Mouse (Mus musculus) liver, postnatal 0 days (tissue): ENCODE measurements at regions not wholly inside any gene's neighbourhood (a gene's known extent, or its start where the extent isn't known, plus 50 kb on each side); places are given as distances from the start of the nearest gene placed in this dataset.

Experiments
- ATAC-seq: fragments of 200-750 bp; cut with Nextera tagmentation; 2 replicates; pipeline ENCODE4 v1.8.0; 2017; ENCODE audit warnings: mild to moderate bottlenecking, moderate library complexity
- DNase-seq: peaks from one replicate; pipeline ENCODE4 v3.0.0-alpha.2; 2016
- H3K27ac ChIP-seq: fragments of 300-500 bp; sonication (generic); 2 replicates; pipeline ENCODE4 v1.5.1; 2014; ENCODE audit warnings: antibody characterized with exemption, moderate library complexity, mild to moderate bottlenecking, low read depth
- H3K27me3 ChIP-seq: fragments of 300-500 bp; sonication (generic); 2 replicates; pipeline ENCODE4 v1.6.1; 2014; ENCODE audit warnings: low read length, control low read depth, mixed read lengths; ENCODE audit not compliant: insufficient read depth
- H3K36me3 ChIP-seq: fragments of 300-500 bp; sonication (generic); replicated peaks from 2 replicates; pipeline ENCODE4 v1.6.1; 2014; ENCODE audit warnings: mild to moderate bottlenecking, control low read depth, low read length, moderate library complexity, mixed read lengths; ENCODE audit not compliant: insufficient read depth
- H3K4me1 ChIP-seq: fragments of 300-500 bp; sonication (generic); 2 replicates; pipeline ENCODE4 v1.6.1; 2014; ENCODE audit warnings: antibody characterized with exemption, mild to moderate bottlenecking, control low read depth; ENCODE audit not compliant: insufficient read depth
- H3K4me2 ChIP-seq: fragments of 300-500 bp; sonication (generic); 2 replicates; pipeline ENCODE4 v1.6.1; 2014; ENCODE audit warnings: low read depth, mild to moderate bottlenecking, low read length, moderate library complexity, mixed read lengths
- H3K4me3 ChIP-seq: fragments of 300-500 bp; sonication (generic); 2 replicates; pipeline ENCODE4 v1.5.1; 2014; ENCODE audit warnings: low read depth, low read length
- H3K9ac ChIP-seq: fragments of 300-500 bp; sonication (generic); replicated peaks from 2 replicates; pipeline ENCODE4 v1.6.1; 2014; ENCODE audit warnings: mild to moderate bottlenecking, moderate library complexity
- H3K9me3 ChIP-seq: fragments of 300-500 bp; sonication (generic); 2 replicates; pipeline ENCODE4 v1.6.1; 2016; ENCODE audit warnings: mild to moderate bottlenecking, control low read depth, low read length, mixed read lengths
- CTCF ChIP-seq: sonication (generic); IDR thresholded peaks from 2 replicates; pipeline ENCODE4 v1.5.1; 2016; ENCODE audit warnings: antibody characterized with exemption, low read depth
- EP300 ChIP-seq: IDR thresholded peaks from 2 replicates; pipeline ENCODE4 v1.6.1; 2016; ENCODE audit warnings: antibody characterized with exemption, low read depth, mild to moderate bottlenecking
- WGBS: fragments of 180-500 bp; shearing (Covaris S2); extraction: QIAGEN DNeasy Blood & Tissue Kit; methylation state at CpG from one replicate; pipeline ENCODE4 v1.1.7; 2014; ENCODE audit not compliant: insufficient replicate concordance; 5-methylcytosine and 5-hydroxymethylcytosine counted together

DNA sequence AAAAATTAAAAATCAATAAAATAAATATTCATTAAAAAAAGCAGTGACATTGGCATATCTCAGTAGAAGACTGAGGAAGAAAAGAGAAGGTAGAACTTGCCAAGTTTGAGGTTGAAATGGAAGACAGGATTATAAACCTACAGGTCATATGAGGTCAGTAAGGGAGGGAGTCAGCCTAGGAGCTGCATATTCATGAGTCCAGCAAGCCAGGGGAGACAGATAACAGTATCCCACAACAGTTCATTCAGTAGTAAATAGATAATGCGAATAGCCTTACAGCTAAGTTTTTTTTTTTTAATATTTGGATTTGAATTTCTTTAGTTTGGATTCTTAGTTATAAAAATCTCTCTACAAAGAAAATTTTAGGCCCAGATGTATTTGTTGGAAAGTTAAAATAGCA, 542.8 kb upstream of the Fam160b2 start:
- no peak overlapping the region for H3K4me2 ChIP-seq
- no peak for ATAC-seq
- no peaks in the 10 kb centered on the region for H3K9me3 ChIP-seq
- no peak overlapping the region for H3K4me3 ChIP-seq
- no peaks in the 10 kb centered on the region for H3K4me1 ChIP-seq
- H3K36me3 ChIP-seq: no peaks in the 10 kb centered on the region
- 73% methylated on average over 1 of the region's 1 CpGs for WGBS
- DNase-seq: no peak
- no peak overlapping the region for H3K27ac ChIP-seq
- TF ChIP-seq EP300: no peak
- no peak for TF ChIP-seq CTCF
- no peaks in the 10 kb centered on the region for H3K27me3 ChIP-seq
- no peak overlapping the region for H3K9ac ChIP-seq

GRCm38 (mm10) chr14:71129771-71130211, 530.2 kb upstream of the Fam160b2 start:
- no peak overlapping the region for H3K27ac ChIP-seq
- H3K9me3 ChIP-seq: no peaks in the 10 kb centered on the region
- H3K4me3 ChIP-seq: no peak overlapping the region
- DNase-seq: no peak
- H3K4me2 ChIP-seq: no peak overlapping the region
- WGBS: 76% methylated on average over 4 of the region's 4 CpGs
- no peaks in the 10 kb centered on the region for H3K4me1 ChIP-seq
- no peak overlapping the region for H3K9ac ChIP-seq
- no peaks in the 10 kb centered on the region for H3K27me3 ChIP-seq
- H3K36me3 ChIP-seq: no peaks in the 10 kb centered on the region
- no peak for ATAC-seq
- no peak for TF ChIP-seq CTCF
- no peak for TF ChIP-seq EP300

DNA sequence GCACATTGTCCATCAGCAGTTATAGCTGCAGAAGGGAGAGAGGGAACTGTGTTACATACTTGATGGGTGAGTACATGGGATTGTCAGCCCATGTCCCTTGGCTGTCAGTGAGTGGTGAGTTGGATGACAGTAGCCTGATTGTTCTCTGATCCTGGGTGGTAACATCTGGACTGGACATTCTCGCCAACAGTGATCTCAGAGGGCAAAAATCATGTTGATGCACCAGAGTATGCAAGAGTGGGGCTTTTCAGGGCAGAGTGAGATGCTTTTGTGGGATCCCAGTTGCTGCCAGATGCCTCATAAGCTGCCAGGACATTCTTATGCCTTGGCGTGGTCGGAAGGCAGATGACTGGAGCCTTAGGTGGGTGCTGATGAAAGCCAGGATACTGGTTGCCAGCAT, 528.9 kb upstream of the Fam160b2 start:
- no peaks in the 10 kb centered on the region for H3K4me1 ChIP-seq
- no peak for DNase-seq
- no peak overlapping the region for H3K4me2 ChIP-seq
- ATAC-seq: no peak
- H3K36me3 ChIP-seq: no peaks in the 10 kb centered on the region
- H3K9ac ChIP-seq: no peak overlapping the region
- no peak overlapping the region for H3K27ac ChIP-seq
- H3K9me3 ChIP-seq: no peaks in the 10 kb centered on the region
- no peak for TF ChIP-seq CTCF
- TF ChIP-seq EP300: no peak
- H3K4me3 ChIP-seq: no peak overlapping the region
- no peaks in the 10 kb centered on the region for H3K27me3 ChIP-seq
- 80% methylated on average over 3 of the region's 3 CpGs for WGBS

- Histone ChIP-seq H3K9ac (no peak overlapping the region), H3K4me3 (no peak overlapping the region), H3K27ac (no peak overlapping the region), H3K36me3 (no peaks in the 10 kb centered on the region), H3K4me1 (no peaks in the 10 kb centered on the region), H3K27me3 (no peaks in the 10 kb centered on the region), H3K4me2 (no peak overlapping the region), H3K9me3 (no peaks in the 10 kb centered on the region)
- 78% methylated on average over 7 of the region's 7 CpGs for WGBS
- ATAC-seq (no peak), DNase-seq (no peak)
- TF ChIP-seq EP300: no peak
- TF ChIP-seq CTCF: no peak
Measured at GRCm38 (mm10) chr14:71118681-71119080, 519.0 kb upstream of the Fam160b2 start.

DNA sequence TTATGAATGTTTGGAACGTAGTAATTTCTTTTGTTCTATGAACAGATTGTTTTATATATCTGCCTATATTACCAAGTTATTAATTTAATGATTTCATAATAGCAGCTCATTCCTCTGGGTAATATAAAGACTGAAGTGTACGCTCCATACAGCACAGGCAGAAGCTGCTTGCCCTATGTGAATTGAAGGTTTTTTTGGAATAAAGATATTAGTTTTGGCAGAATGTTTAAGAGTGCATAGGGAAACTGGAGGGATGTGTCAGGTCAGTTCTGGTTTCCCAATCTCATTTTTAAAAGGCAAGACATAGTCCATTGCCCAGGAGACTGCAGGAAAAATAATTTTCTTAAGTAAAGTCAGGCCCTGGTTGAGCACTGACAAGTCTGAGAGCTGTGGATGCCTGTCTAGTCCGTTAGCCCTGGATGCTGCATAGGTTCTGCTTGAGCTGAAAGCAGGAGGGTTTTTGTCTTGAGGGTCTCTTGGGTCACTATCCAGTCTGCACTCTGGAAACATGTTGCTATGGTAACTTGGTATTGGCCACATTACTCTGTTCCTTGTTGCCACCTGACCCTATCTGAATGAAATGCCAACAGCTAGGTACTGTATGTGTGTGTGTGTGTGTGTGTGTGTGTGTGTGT, 516.3 kb upstream of the Fam160b2 start:
- ATAC-seq (no peak), DNase-seq (no peak)
- Histone ChIP-seq H3K27me3 (no peaks in the 10 kb centered on the region), H3K27ac (no peak overlapping the region), H3K4me1 (no peaks in the 10 kb centered on the region), H3K4me2 (no peak overlapping the region), H3K9ac (no peak overlapping the region), H3K36me3 (no peaks in the 10 kb centered on the region), H3K9me3 (no peaks in the 10 kb centered on the region), H3K4me3 (no peak overlapping the region)
- WGBS: 75% methylated on average over 3 of the region's 3 CpGs
- TF ChIP-seq EP300 (no peak), CTCF (no peak)

GRCm38 (mm10) chr14:71115095-71115797, 515.6 kb upstream of the Fam160b2 start:
- ATAC-seq: no peak
- 56% methylated on average over 8 of the region's 8 CpGs for whole genome bisulfite sequencing

More at GRCm38 (mm10) chr14:71115095-71115797, 515.6 kb upstream of the Fam160b2 start:
- H3K27me3 ChIP-seq: no peaks in the 10 kb centered on the region
- TF ChIP-seq CTCF: no peak
- no peak for TF ChIP-seq EP300
- no peak overlapping the region for H3K4me3 ChIP-seq
- no peak overlapping the region for H3K4me2 ChIP-seq
- H3K9me3 ChIP-seq: no peaks in the 10 kb centered on the region
- no peaks in the 10 kb centered on the region for H3K36me3 ChIP-seq
- H3K9ac ChIP-seq: no peak overlapping the region
- no peaks in the 10 kb centered on the region for H3K4me1 ChIP-seq
- DNase-seq: no peak
- H3K27ac ChIP-seq: no peak overlapping the region
